Mouse (Mus musculus) testis, adult 2 months (tissue): ENCODE results near the gene Npm3. TPM values are rescaled to one million over a fixed set of nuclear protein-coding genes. Genes with fewer than 3 reads are reported as not detected.
A peak's percentile ranks its signal among the peaks of the same experiment; 100 is the strongest.

Source experiments
- H3K27ac ChIP-seq: fragments of 200-500 bp; 2 replicates; pipeline ENCODE4 v1.5.1; 2012; ENCODE audit warnings: low read depth, low read length; ENCODE audit not compliant: control insufficient read depth, insufficient read depth
- H3K27me3 ChIP-seq: fragments of 200-500 bp; 2 replicates; pipeline ENCODE4 v1.6.1; 2012; ENCODE audit warnings: mild to moderate bottlenecking, low read length, moderate library complexity; ENCODE audit not compliant: control insufficient read depth, insufficient read depth
- H3K36me3 ChIP-seq: fragments of 200-500 bp; 2 replicates; pipeline ENCODE4 v1.6.1; 2012; ENCODE audit warnings: mild to moderate bottlenecking, low read length; ENCODE audit not compliant: control insufficient read depth, insufficient read depth
- H3K4me1 ChIP-seq: fragments of 200-500 bp; 2 replicates; pipeline ENCODE4 v1.6.1; 2012; ENCODE audit warnings: low read length; ENCODE audit not compliant: control insufficient read depth, insufficient read depth
- H3K4me3 ChIP-seq: fragments of 200-500 bp; 2 replicates; pipeline ENCODE4 v1.5.1; 2012; ENCODE audit warnings: low read depth, mild to moderate bottlenecking, low read length, moderate library complexity, mixed read lengths; ENCODE audit not compliant: control insufficient read depth
- CTCF ChIP-seq: fragments of 200-500 bp; IDR thresholded peaks from 2 replicates; pipeline ENCODE4 v1.5.1; 2012; ENCODE audit warnings: low read depth, mild to moderate bottlenecking, inconsistent platforms, low read length, moderate library complexity; ENCODE audit not compliant: control insufficient read depth, insufficient read depth, insufficient replicate concordance
- POLR2A ChIP-seq: fragments of 200-500 bp; IDR thresholded peaks from 2 replicates; pipeline ENCODE4 v1.6.1; 2012; ENCODE audit warnings: low read depth, mild to moderate bottlenecking, inconsistent platforms, low read length, moderate library complexity; ENCODE audit not compliant: control insufficient read depth
- polyA plus RNA-seq: library from polyadenylated mRNA; depleted of rRNA; stranded (reverse); fragments of >200 nt; gene quantifications from 2 replicates; pipeline ENCODE4 v1.2.3, GENCODE M21; 2012

Npm3 gene
- polyA plus RNA-seq, 1 experiment = 212 TPM

DNA sequence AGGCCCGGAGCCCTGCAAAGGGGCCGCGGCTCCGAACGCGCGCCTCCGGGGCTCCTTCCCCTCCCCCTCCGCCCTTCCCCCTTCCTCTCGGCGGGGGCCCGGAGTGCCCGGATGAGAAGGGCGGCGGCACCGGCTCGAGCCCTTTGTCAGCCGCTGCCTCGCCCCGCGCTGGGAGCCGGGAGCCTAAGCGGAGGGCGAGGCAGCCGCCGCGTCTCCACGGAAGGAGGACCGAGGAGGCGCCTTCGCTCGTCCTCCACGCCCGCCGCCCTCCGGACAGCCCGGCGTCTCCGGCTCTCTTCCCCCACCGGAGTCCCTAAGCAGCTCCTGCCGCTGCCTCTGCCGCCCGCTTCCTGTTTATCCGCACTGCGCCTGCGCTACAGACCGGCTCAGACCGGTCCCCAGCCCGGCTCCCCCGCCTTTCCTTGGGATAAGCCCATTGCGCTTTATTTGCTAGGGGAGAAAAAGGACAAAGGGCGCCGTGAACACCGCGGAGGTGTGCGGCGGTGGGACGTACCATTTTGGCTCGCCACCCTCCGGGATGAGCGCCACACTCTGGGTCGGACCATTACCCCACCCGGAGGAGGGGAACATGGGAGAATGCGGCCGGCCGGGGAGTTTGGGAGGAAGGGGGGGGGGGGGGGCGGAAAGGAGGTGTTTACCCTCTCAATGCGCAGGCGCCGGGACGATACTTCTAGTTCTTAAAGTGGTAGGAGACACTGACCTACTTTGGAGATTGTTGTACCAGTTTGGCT lies 34.0 kb upstream of the Npm3 start, which contains the start of gene Mgea5:
TSS of gene Mgea5 (minus strand) at position 657 of the 752 bp plus-strand sequence.
- TF ChIP-seq CTCF = no peak
- peak; percentile 90 for TF ChIP-seq POLR2A
- H3K4me1 ChIP-seq = peaks cover 5% of the 10 kb centered on the region
- H3K27me3 ChIP-seq = no peaks in the 10 kb centered on the region
- peak within 1 kb of the TSS; percentile 82 for H3K4me3 ChIP-seq
- H3K36me3 ChIP-seq = peaks cover 2% of the 10 kb centered on the region; the same call in 1 of the 2 replicates
- H3K27ac ChIP-seq = peak within 1 kb of the TSS; percentile 97

DNA sequence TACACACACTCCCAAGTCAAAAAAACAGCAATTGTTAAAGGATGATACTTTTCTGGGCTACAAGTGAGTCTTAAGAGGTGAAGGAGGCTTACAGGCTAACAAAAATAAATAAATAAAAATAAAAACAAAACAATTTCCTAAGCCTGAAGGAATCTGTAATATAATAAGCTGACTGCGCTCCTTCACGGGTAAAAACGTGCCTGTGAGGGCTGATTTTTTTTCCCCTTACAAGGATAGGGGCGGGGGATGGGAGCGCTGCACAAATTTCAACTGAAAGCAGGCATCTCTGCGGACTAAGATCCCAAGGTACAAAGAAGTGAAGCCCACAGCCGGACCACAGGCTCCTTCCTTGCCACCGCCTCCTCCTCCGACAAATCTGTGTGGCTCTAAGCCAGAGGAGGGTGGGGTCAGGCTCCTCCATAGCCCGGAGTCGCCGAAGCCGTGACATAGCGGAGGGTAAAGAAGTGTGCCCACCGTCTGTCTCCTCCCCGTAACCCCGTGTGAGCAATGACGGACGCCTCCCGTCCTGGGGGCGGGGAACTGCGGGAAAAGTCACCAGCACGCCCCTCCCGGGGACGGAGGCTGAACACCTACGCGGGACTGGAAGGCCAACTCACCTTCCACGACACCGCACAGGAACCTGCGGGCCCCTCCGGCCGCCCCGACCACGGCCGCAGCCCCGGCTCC lies 33.1 kb upstream of the Npm3 start:
- TF ChIP-seq POLR2A (peak; percentile 51; the same call in 1 of the 2 replicates), CTCF (no peak)
- H3K36me3 ChIP-seq = peaks cover 4% of the 10 kb centered on the region; the same call in 1 of the 2 replicates
- no peaks in the 10 kb centered on the region for H3K27me3 ChIP-seq
- H3K4me3 ChIP-seq = peak overlapping the region; percentile 82
- H3K27ac ChIP-seq = peak overlapping the region; percentile 97
- peaks cover 5% of the 10 kb centered on the region for H3K4me1 ChIP-seq

DNA sequence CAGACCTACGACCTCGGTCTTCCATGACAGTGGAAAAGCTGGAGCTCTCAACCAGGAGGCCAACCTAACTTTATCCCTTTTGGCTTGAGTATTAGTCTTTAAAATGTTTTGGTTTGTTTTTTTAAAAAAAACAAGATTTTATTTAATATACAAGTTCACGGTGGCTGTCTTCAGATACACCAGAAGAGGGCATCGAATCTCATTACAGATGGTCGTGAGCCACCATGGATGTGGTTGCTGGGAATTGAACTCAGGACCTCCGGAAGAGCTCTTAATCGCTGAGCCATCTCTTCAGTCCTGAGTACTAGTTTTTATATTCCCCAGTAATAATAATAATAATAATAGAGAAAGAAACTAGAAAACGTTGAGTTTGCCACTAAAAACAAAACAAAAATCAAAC lies 32.3 kb upstream of the Npm3 start:
- Histone ChIP-seq H3K27me3 (no peaks in the 10 kb centered on the region), H3K4me3 (peak overlapping the region; percentile 88), H3K36me3 (peaks cover 4% of the 10 kb centered on the region; the same call in 1 of the 2 replicates), H3K27ac (no peak overlapping the region), H3K4me1 (peaks cover 5% of the 10 kb centered on the region)
- TF ChIP-seq POLR2A (no peak), CTCF (no peak)

DNA sequence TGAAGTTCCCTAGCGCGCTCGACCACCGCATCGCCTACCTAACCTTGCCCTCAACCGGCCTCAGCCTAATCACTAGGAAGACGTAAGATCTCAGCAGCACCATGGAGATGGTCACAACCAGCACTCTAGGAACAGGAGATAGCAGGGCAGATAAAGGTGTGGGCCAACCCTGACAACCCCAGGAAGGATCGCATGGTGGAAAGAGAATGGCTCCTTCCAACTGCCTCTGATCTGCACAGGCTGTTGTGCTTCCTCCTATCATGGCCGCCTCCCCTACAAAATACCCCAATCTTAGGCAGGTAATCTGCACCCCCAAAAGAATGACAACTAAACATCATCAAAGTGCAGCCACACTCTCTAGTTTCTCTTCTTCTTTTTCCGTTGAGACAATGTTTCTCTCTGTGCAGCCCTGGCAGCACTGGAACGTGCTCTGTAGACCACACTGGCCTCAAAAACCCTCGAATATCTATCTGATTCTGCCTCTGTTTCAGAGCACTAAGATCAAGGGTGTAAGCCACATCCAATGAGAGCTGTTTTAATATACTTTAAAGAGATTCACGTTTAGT lies 31.0 kb upstream of the Npm3 start:
- Histone ChIP-seq H3K4me1 (peaks cover 5% of the 10 kb centered on the region), H3K36me3 (peaks cover 4% of the 10 kb centered on the region; the same call in 1 of the 2 replicates), H3K27me3 (no peaks in the 10 kb centered on the region), H3K27ac (peak overlapping the region; percentile 22; the same call in 1 of the 2 replicates), H3K4me3 (peak overlapping the region; percentile 75)
- no peak for TF ChIP-seq CTCF
- TF ChIP-seq POLR2A = no peak

DNA sequence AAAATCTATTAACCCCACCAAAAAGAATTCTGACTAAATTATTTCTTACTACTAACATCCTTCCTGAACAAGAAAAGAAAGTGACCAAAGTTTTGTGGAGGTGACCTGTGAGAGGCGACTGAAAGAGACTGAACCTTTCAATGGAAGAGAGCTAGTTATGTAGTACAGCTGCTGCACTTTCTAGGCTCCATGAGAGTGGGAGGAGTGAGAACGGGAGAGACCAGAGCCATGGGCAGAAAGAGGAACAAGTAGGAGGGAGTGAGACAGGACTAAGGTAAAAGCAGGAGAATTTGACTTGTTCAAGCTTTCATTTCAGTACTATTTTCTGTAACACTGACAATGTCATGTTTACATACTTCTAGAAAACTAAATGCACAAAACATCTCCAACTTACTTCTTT lies 26.1 kb upstream of the Npm3 start:
- H3K36me3 ChIP-seq = peaks cover 10% of the 10 kb centered on the region
- peak overlapping the region; percentile 79 for H3K4me3 ChIP-seq

DNA sequence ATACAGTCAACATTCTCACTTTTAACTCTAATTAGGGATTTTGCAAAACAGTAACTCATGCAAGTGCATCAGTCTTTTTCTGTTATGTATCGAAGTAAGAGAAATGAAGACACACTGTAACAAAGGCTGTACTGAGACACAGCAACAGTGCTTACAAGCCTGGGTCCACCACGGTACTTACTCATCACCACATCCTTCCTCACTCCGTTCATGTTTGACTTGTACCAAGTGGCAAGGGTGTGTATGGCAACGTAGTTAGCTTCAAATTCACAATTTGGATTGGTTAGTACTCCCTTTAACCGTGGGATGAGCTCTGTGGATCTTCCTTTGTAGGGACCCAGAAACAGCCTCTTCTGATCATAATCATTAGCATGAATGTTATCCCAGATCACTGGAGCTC lies 22.1 kb upstream of the Npm3 start:
- H3K36me3 ChIP-seq = peaks cover 9% of the 10 kb centered on the region
- H3K4me1 ChIP-seq = no peaks in the 10 kb centered on the region
- TF ChIP-seq CTCF = no peak
- TF ChIP-seq POLR2A = no peak
- H3K27ac ChIP-seq = no peak overlapping the region
- peak overlapping the region; percentile 32; the same call in 1 of the 2 replicates for H3K4me3 ChIP-seq
- H3K27me3 ChIP-seq = no peaks in the 10 kb centered on the region

More for the DNA sequence above, 26.1 kb upstream of the Npm3 start:
- H3K27ac ChIP-seq = peak overlapping the region; percentile 72
- H3K27me3 ChIP-seq = no peaks in the 10 kb centered on the region
- H3K4me1 ChIP-seq = peaks cover 2% of the 10 kb centered on the region; the same call in 1 of the 2 replicates
- no peak for TF ChIP-seq CTCF
- no peak for TF ChIP-seq POLR2A

DNA sequence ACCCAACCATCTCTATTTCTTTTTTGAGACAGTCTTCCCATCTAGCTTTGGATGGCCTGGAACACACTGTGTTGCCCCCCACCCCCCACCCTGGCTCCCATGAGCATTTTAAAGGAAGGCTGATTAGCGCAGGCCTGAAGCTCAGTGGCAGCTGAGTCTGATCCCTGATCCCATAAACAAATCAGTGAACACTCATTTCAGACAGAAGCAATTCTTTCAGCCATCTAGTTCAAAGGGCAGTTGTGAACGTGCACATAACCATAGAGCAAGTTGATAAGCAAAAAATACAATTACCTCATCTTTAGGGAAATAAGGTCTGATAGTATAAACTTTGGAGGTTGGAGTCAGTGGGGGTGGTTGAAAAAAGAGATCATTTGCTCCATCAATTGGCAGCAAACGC lies 11.4 kb upstream of the Npm3 start:
- TF ChIP-seq CTCF (no peak), POLR2A (no peak)
- Histone ChIP-seq H3K36me3 (peaks cover 6% of the 10 kb centered on the region), H3K4me1 (no peaks in the 10 kb centered on the region), H3K27me3 (no peaks in the 10 kb centered on the region), H3K27ac (no peak overlapping the region), H3K4me3 (no peak overlapping the region)

DNA sequence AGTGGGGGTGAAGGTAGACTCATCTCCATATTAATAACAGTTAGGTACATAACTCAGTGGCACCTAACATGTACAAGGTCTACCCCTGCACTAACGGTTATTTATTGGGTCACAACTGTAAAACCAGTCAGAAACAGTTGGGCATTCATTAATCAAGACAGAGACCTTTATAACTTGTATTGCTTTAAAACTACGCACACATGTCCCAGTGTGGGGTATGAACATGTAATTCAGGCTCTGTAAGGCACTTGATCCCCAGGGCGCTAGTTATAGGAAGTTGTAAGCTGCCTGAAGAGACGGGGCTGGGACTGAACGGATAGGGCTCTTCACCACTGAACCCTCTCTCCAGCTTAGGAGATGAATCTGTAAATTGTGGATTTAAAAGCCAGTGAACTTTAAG lies 9.3 kb upstream of the Npm3 start:
- TF ChIP-seq CTCF (no peak), POLR2A (no peak)
- Histone ChIP-seq H3K27ac (no peak overlapping the region), H3K27me3 (no peaks in the 10 kb centered on the region), H3K4me1 (no peaks in the 10 kb centered on the region), H3K36me3 (peaks cover 6% of the 10 kb centered on the region), H3K4me3 (no peak overlapping the region)
